Mouse (Mus musculus) large intestine, adult 2 months (tissue): ENCODE data around the gene Serping1. TPM values are rescaled to one million over a fixed set of nuclear protein-coding genes. Genes with fewer than 3 reads are reported as not detected.

Experiments used
- DNase-seq: peaks from one replicate; pipeline ENCODE4 v3.0.0-alpha.2; 2012; ENCODE audit warnings: low read depth, low spot score
- WGBS: fragments of 180-500 bp; shearing (Covaris S2); methylation state at CpG from one replicate; pipeline ENCODE4 v1.1.7; 2018; 5-methylcytosine and 5-hydroxymethylcytosine counted together
- polyA plus RNA-seq: library from polyadenylated mRNA; depleted of rRNA; stranded (reverse); fragments of >200 nt; gene quantifications from 2 replicates; pipeline ENCODE4 v1.2.3, GENCODE M21; 2012

The Serping1 gene
- polyA plus RNA-seq, 1 experiment, result 146 TPM

DNA sequence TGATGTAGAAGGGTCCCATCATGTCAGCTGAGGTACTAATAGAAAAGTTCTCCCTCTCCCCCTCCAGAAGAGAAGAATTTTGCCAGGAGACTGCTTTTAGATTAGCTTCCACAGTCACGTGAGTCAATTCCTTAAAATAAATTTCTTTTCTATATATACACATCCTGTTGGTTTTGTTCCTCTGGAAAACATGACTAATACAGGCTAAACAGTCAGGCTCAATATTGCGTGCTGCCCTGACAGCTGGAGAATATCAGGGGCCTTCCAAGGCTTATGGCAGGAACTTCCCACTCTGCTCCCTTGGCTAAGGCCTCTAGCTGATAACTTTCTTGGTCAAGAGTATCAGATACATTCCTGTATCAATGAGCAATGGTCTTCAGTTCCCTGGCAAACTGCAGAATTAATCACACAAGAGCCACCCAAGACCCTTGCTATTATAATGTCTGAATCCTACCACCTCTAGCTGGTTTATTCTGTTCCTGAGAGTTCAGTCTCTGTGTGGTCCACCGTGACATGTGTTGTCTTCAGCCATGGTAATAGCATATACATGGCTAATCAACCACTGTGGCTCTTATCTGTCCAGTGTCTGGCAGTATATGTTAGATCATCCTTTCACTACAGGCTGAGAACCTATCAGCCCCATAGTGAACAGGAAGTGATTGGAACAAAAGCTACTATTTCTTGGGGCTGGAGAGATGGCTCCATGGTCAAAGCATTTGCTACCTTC, 8.8 kb upstream of the Serping1 start:
- no peak for DNase-seq

DNA sequence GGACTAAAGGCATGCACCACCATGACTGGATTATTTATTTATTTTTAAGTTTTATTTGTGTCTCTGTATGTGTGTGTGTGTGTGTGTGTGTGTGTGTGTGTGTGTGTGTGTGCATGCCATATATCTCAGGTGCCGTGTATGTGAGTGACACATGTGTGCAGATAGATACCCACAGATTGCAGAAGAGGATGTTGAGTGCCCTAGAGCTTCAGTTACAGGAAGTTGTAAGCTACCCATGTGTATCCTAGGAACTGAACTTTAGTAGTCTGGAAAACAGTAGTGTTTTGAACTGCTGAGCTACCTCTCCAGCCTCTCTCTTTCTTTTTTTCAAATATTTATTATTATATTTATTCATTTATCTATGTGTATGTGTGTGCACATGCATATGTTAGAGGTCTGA, 8.1 kb upstream of the Serping1 start:
- no peak for DNase-seq
- 70% methylated on average over 1 of the region's 1 CpGs for WGBS

More for the DNA sequence above, 8.8 kb upstream of the Serping1 start:
- 77% methylated on average over 3 of the region's 3 CpGs for WGBS

DNA sequence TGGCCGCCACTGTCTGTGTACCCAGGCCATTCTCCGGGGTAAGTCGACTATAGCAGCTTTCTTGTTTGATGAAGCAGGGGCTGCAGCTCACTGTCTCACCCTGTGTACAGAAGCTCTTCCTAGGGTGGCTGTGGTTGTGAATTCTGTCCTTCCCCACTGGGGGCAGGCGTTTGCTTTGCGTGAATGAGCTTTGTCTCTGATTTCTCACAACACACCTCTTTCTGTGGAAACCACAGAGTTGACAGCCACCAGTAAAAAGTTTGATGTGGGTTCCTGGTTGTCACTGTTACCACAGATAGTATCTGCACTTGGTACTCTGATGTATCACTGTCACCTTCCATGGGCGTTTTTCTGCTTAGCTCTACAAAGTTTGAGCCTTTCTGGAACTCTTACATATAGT, 4.0 kb upstream of the Serping1 start:
- WGBS, result 30% methylated on average over 6 of the region's 6 CpGs
- DNase-seq, result no peak

GRCm38 (mm10) chr2:84777706-84778105, 2.5 kb upstream of the Serping1 start:
- WGBS, result 43% methylated on average over 3 of the region's 3 CpGs
- no peak for DNase-seq

GRCm38 (mm10) chr2:84775665-84776064, 421 bp upstream of the Serping1 start:
- 75% methylated on average over 6 of the region's 6 CpGs for WGBS
- DNase-seq, result no peak

DNA sequence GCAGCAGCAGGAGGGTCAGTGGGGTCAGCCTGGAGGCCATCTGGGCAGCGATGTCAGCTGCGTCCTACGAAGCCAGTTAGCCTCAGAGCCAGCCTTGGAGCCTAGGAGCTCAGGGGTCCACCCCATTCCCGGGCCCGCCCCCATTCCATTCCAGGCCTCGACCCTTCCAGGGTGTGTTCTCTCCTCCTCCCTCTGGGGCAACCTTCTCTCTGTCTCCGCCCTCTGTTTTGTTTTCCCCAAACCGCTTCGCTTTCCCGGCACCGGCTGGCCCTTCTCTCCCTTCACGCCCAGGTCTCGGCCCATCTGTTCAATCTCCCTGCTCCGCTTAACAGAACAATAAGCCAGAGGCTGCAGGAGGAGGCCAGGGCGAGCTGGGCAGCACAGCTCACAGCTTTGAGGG, 493 bp downstream of the Serping1 start:
- no peak for DNase-seq
- WGBS, result 12% methylated on average over 15 of the region's 15 CpGs

DNA sequence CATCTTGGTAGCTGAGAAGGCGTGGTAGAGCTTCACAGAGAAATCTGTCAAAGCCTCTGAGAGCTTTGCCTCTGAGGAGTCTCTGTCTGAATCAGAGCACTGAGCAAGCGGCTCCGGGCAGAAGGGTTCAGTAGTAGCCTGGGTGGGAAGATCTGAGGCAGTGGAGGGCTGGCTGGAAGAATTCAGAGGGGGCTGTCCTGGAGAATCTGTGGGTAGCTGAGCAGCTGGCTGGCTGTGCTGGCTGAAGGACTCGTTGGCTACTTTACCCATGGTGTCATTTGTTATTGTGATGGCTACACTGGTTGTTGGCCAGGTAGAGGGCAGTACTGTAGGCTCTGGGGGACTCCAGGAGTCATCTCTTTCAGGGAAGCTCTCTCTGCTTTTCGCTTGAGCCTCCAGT, 2.0 kb downstream of the Serping1 start:
- no peak for DNase-seq
- WGBS, result 67% methylated on average over 5 of the region's 5 CpGs

- no peak for DNase-seq
- 71% methylated on average over 4 of the region's 4 CpGs for WGBS
Observed at GRCm38 (mm10) chr2:84772454-84772853, 2.8 kb downstream of the Serping1 start.

DNA sequence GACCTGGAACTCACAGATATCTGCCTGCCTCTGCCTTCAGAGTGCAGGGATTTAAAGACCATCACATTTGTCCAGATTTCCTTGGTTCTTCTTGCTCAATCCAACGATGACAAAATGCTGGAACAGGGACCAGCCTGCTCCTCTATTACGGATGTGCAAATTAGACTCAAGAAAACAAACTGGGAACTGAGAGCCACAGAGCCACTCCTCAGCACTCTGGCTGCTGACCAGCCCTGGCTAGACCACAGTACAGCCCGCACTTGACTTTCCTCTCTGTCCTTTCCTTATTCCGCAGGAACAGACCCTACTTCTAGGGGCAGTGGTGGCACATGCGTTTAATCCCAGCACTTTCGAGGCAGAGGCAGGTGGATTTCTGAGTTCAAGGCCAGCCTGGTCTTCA, 4.7 kb downstream of the Serping1 start:
- 62% methylated on average over 6 of the region's 6 CpGs for WGBS
- DNase-seq, result no peak

- DNase-seq, result no peak
- WGBS, result 43% methylated on average over 1 of the region's 1 CpGs
Observed at GRCm38 (mm10) chr2:84762818-84763217, 12.4 kb downstream of the Serping1 start.

GRCm38 (mm10) chr2:84762295-84762694, 12.9 kb downstream of the Serping1 start:
- DNase-seq, result no peak
- WGBS, result 63% methylated on average over 4 of the region's 4 CpGs

DNA sequence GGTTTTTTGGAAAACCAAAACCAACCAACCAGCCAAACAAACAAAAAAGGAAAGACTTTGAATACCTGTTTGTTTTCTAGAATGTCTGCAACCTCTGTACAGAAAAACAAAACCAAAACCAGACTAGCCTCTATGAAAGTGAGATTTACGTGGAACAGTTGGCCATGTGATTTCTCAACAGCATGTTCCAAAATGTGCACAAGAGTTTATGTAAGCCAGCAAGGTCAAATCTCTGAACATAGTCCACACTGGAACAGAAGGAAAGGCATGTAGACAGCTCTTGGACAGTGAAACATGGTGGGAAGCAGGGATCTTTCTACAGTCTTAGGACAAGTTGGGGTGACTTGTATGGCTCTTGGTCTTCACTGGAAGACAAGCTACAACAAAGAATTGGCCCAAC, 13.4 kb downstream of the Serping1 start:
- 63% methylated on average over 1 of the region's 1 CpGs for WGBS
- no peak for DNase-seq

- no peak for DNase-seq
- 63% methylated on average over 3 of the region's 3 CpGs for WGBS
Observed at GRCm38 (mm10) chr2:84761309-84761708, 13.9 kb downstream of the Serping1 start.

GRCm38 (mm10) chr2:84760777-84761176, 14.5 kb downstream of the Serping1 start:
- no peak for DNase-seq
- 55% methylated on average over 8 of the region's 8 CpGs for WGBS

DNA sequence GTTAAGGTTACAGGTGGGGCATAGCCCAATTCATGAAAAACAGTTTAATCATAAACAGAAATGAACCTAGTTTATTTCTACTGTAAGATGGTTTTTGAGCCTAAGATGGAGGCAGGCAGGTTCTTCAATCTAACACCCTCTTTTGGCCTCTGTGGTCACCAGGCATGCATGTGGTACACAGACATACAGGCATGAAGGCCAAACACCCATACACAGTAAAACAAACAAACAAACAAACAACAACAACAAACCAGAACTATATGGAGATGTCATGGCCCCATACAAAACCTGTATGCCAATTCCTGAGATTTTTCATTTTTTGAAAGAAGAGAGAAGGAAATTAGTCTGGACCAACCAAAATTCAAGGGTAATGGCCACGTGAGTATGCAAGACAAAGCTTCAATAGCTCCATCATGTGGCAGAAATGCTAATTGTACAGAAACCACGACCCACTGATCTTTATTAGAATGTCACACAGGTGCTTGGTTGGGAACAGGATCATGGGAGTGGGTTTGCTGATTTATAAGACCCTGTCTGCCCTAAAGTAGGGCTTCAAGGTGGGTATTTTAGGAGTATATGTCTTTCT, 16.6 kb downstream of the Serping1 start:
- 1% methylated on average over 2 of the region's 2 CpGs for WGBS
- DNase-seq, result no peak

DNA sequence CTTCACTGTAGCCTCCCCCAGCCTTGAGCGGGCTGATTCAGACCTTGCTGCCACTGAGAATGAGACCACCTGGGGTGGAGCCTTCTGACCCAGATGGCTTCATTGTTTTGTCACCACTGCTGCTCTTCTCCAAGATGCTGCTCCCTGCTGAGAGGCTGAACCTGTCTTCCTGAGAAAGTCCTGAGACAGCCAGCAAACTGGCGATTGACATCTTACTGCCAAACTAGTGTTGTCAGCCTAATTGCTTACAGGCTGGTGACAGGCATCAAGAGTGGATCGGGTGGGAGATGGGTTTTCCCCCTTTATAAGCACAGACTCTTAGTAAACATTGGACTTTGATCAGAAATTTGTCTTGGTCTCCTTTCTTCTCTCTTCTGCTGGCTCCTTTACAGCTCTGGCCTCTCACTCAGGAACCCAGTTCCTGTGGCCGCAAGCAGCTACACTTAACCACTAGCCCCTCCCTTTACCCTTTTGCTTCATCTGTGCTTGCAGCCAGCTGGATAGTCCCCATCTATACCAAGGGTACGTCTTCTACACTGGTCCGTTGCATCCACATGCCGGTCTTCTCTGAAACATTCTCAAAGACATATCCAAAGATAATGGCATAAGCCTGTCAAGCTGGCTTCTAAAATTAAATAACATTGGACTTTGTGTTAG, 18.1 kb downstream of the Serping1 start:
- WGBS, result 71% methylated on average over 7 of the region's 7 CpGs
- DNase-seq, result no peak

GRCm38 (mm10) chr2:84756245-84756644, 19.0 kb downstream of the Serping1 start:
- no peak for DNase-seq
- 47% methylated on average over 5 of the region's 5 CpGs for WGBS

DNA sequence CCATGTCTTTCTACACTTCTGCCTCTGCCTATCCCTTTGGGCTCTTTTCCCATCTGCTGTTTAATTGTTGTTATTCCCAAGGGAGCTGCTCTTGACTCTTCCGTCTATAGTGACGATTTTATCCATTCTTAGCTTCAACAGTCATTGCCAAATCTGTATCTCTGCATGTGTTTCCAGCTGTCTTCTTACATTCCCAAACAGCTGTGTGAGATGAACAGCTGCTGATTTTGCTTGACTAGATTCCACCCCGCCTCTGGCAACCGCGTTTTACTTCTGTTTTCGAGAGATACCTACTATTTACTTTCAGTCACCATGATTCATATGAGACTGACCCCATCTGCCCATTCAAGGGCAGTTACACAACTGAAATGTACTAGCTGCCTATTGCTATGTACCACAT, 25.1 kb downstream of the Serping1 start:
- 42% methylated on average over 6 of the region's 6 CpGs for WGBS
- no peak for DNase-seq

DNA sequence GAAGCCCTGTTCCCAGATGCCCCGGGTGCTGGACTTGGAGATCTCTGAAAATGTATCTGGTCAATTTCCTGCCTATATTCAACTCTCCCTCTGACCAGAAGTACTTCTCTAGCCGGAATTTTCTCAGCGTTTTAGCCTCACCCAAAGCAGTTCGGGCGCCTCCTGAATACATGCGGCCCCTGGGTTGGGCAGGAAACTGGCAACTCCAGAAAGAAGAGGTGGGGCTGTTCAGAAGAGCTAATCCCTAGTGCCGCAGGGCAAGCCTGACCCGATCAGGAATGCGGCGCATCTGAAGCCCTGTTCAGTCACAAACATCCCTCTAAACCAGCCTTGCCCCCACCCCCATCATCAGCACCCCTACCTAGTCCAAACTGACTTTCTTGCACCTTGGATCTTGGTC, 31.1 kb downstream of the Serping1 start:
- WGBS, result 4% methylated on average over 10 of the region's 10 CpGs
- no peak for DNase-seq

GRCm38 (mm10) chr2:84743561-84743960, 31.7 kb downstream of the Serping1 start, which contains the start of gene Gm19426:
Gene Gm19426, minus strand, starts transcription at chr2:84743655.
- no peak for DNase-seq
- WGBS, result 2% methylated on average over 25 of the region's 25 CpGs
